Mouse (Mus musculus) bone marrow macrophage, adult 2 months (primary cell): ENCODE measurements around the gene Esp1.

Experiments
- CTCF ChIP-seq: IDR thresholded peaks from 2 replicates; pipeline ENCODE4 v1.5.1; 2012; ENCODE audit warnings: low read depth, mild to moderate bottlenecking, low read length, moderate library complexity
- POLR2A ChIP-seq: IDR thresholded peaks from 2 replicates; pipeline ENCODE4 v1.6.1; 2012; ENCODE audit warnings: mild to moderate bottlenecking, low read depth, low read length, borderline replicate concordance

GRCm38 (mm10) chr17:40763662-40764061 lies 36.7 kb downstream of the Esp1 start:
- TF ChIP-seq CTCF (no peak), POLR2A (no peak)
